Mouse (Mus musculus) MEL-GATA-1-ER (cell line): Measurements from ENCODE around the gene Cmtr2.

Experiments
- DNase-seq: peaks from one replicate; pipeline ENCODE4 v3.0.0-alpha.2; 2012; ENCODE audit warnings: low read depth; ENCODE audit errors: extremely low read depth

Gene Cmtr2

GRCm38 (mm10) chr8:110253986-110254385 is 38.5 kb downstream of the Cmtr2 start:
- DNase-seq = no peak

- DNase-seq = no peak
Observed at GRCm38 (mm10) chr8:110265796-110266305, 50.4 kb downstream of the Cmtr2 start.

GRCm38 (mm10) chr8:110266741-110267140 is 51.3 kb downstream of the Cmtr2 start, which contains the start of gene Hydin:
Gene Hydin, plus strand, starts transcription at chr8:110266977.
- DNase-seq = no peak

- no peak for DNase-seq
Observed at GRCm38 (mm10) chr8:110267268-110267667, 51.8 kb downstream of the Cmtr2 start.

- no peak for DNase-seq
Observed at GRCm38 (mm10) chr8:110270659-110271058, 55.2 kb downstream of the Cmtr2 start.

GRCm38 (mm10) chr8:110273394-110273793 is 57.9 kb downstream of the Cmtr2 start:
- no peak for DNase-seq
